Mouse (Mus musculus) spleen, postnatal 36 days (tissue): ENCODE measurements around the gene Olfr62.

Experiments used
- DNase-seq, 2 experiments: peaks; one replicate each; pipeline ENCODE4 v3.0.0; 2022; ENCODE audit warnings: low spot score in 2 of 2, mixed read lengths in 1 of 2

Gene Olfr62

DNA sequence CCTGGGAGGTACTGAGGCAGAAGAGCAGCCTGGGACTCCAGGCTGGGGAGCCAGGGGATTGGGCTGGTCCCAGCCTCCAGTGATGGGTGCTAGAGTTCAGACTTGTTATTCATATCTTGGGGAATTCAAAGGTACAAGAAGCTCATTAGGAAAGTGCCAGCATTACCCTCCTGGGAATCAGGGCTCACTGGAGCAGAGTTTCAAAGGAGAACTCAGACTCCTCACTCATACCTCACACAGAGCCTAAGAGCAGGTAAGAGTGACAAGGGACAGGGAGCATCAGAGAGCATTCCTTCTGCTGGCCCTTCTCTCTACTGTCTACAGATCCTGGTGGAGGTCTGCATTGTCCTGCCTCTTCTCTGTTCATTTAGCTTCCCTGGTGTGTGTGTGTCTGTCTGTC, at the start of gene Olfr62:
Gene Olfr62 (plus strand): TSS at position 301 of the 400 bp plus-strand sequence.
- no peak for DNase-seq

DNA sequence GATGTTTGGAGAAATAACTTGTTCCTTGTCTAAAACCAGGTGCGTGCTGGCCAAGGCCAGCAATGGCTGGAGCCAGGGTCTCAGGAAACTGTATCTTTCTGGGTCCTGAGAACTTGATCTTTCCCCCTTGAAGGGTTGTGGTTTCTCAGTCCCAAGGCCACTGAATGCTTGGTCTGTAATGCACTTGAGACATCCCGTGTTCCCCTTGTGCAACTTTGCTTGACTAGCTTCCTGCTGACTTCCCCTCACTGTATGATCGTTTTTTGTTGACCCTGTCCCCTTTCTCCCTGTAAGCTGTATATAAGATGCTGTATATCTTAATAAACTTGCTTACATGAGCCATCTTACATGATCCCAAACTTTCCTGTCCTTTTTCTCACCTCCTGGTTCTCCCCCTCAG, 48.9 kb upstream of the Olfr62 start:
- no peak for DNase-seq

DNA sequence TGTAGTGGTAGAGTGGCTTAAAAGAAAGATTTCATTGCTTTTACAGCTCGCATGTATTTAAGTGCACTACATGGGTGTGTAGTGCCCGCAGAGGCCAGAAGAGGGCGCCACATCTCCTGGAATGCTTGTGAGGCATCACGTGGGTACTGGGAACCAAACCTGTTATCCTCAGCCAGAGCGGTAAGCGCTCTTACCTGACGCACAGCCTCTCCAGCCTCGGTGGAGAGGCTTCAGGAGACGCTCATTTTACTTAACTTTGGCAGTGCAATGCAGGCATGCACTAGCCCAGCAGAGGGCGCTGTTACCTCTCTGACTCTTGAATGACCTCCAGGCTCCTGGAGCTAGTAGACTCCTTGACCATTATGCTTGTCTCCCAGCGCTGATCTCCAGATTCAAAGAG, 46.1 kb upstream of the Olfr62 start:
- peak in 1 of 2 experiments; percentile 17 for DNase-seq

DNA sequence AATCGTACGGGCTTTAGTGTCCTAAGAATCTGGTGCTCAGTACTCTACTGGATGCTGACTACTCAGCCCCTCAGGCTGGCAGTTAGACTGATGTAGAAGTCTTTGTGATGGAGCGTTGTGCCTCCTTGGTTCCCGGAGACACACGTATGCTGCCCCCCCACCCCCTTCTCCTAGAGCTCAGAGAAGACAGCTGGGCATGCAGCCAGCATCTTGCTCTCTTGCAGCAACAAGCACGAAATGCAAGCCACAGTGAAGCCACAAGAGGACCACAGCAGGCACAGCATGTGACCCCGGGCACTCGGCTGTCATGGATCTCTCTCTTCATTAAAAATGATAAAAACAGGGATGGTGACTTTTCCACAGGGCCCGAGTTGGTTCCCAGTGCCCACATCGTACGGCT, 43.3 kb upstream of the Olfr62 start:
- no peak for DNase-seq

GRCm38 (mm10) chr4:118620279-118620966, 38.3 kb upstream of the Olfr62 start, which contains the start of the genes Cfap57 and Ebna1bp2:
TSS of gene Cfap57 (minus strand) at chr4:118620777.
TSS of gene Ebna1bp2 (plus strand) at chr4:118620799.
- peak; percentile 88 to 93 for DNase-seq

DNA sequence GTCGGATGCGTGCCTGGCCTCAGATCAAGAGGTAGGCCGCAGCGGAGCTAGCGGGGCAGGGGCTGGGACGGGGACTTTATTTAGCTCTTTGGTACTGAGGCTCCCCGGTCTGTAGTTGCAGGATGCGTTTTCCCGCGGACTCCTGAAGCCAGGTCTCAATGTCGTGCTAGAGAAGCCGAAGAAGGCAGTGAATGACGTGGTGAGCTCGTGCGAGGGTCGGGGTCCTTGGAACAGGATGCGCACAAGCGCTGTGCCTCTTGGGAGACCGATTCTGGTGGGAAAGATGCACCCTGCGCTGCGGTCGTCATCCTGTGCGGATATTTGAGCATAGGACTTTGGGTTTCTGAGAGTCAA, 37.8 kb upstream of the Olfr62 start:
- no peak for DNase-seq

DNA sequence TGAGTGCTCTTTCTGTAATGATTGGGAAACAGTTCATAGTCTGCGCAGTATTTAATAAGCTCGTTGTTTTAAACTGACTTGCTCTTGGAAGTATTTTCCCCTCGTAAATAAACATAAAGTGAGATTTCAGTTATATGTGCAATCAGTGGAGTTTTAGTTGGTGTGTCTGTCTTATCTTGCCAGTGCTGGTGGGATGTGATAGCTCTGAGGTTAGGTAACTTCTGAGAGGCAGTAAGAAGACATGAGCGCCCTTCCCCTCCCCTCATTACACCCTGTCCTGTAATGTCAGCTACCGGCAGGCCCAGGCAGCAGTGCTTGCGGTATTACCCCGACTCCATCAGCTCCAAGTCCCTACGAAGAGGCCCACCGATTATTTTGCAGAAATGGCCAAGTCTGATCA, 37.0 kb upstream of the Olfr62 start:
- DNase-seq: no peak

GRCm38 (mm10) chr4:118630261-118630660, 28.5 kb upstream of the Olfr62 start:
- no peak for DNase-seq

DNA sequence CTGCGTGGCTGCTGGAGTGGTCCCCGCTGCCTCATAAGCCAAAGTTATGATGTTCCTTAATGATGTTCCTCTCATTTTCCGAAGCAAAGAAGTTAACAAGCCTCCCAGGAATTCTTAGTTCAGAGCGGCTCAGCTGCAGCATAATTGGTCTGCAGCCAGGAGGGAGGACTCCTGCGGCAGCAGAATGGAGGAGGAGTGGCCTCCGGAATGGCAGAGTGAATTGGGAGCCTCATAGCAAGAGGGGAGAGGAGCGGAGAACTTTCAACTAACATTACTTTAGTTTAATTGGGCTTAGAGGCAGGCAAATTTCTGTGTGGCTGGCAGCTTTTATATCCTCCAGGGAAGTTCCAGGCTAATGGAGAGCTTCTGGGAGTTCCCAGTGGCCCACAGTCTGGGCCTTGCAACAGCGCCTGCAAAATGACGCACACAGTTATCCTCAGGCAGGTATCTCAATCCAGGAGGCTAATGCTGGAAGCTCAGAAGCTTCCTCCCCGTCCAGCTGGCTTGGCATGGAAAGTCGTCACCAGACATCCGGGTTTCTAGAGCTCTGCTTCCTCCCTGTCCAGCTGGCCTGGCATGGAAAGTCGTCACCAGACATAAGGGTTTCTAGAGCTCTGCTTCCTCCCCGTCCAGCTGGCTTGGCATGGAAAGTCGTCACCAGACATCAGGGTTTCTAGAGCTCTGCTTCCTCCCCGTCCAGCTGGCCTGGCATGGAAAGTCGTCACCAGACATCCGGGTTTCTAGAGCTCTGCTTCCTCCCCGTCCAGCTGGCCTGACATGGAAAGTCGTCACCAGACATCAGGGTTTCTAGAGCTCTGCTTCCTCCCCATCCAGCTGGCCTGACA, 16.2 kb upstream of the Olfr62 start:
- DNase-seq: no peak

DNA sequence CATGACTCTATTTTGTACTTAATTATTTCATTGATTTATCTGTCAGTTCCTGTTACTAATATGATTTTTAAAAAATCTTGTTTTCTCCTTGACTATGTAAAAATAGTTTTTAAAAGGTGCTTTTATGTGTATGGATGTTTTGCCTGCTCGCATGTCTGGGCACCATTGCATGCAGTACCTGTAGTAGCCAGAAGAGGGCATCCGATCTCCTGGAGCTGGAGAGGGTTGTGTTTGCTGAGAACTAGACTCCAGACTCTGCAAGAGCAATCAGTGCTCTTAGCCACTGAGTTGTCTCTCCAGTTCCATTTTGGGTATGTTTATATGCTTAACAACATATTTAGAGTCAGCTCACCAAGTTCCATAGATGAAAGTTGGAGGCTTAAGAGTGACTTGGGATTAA, 13.5 kb upstream of the Olfr62 start:
- DNase-seq: peak in 1 of 2 experiments; percentile 16

GRCm38 (mm10) chr4:118687086-118687485, 28.3 kb downstream of the Olfr62 start:
- DNase-seq: no peak

GRCm38 (mm10) chr4:118692412-118692973, 33.7 kb downstream of the Olfr62 start, which contains the start of gene Olfr1342:
TSS of gene Olfr1342 (minus strand) at chr4:118692756.
- no peak for DNase-seq

GRCm38 (mm10) chr4:118693812-118694211, 35.1 kb downstream of the Olfr62 start:
- DNase-seq: no peak

- DNase-seq: no peak
Measured at GRCm38 (mm10) chr4:118703223-118703622, 44.5 kb downstream of the Olfr62 start, which contains the start of gene Olfr1341. TSS of gene Olfr1341 (plus strand) at chr4:118703523.

- no peak for DNase-seq
Measured at GRCm38 (mm10) chr4:118708086-118708485, 49.3 kb downstream of the Olfr62 start.

- DNase-seq: no peak
Measured at GRCm38 (mm10) chr4:118711656-118712055, 52.9 kb downstream of the Olfr62 start.
